Mouse (Mus musculus): Measurements from ENCODE around the gene Tmem128.
A peak's percentile ranks its signal among the peaks of the same experiment; 100 is the strongest.

Gene Tmem128

DNA sequence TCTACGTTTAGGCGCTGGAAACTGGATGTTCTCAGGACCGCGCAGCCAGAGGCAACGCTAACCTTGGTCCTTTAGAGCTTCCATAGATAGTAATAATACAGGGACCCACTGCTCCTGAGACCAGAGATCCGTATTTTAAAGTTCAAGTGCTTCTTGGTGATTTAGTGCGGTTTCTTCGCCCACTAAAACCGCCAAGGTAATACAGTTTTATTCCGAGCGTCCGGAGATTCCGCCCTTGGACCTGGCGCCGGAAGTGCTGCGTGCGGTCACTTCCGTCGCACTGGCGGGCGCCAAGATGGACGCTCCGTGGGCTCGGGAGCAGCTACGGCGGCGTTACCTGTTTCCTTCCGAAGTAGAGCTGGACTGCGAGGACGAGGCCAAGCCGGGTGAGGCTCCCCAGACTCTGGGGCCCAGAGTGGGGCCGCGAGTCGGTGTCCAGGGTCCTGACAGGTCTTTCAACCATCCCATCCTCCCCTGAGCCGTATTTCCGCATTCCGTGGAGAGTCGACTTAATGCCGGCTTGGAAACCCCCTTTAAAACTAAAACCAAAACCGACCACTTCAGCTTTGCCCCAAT, at the start of gene Tmem128:
Gene Tmem128, plus strand, starts transcription at position 79 of the 576 bp plus-strand sequence.
- peak; percentile 68 to 73 for DNase-seq (ENCODE audit: low spot score in 2 of 2)

DNA sequence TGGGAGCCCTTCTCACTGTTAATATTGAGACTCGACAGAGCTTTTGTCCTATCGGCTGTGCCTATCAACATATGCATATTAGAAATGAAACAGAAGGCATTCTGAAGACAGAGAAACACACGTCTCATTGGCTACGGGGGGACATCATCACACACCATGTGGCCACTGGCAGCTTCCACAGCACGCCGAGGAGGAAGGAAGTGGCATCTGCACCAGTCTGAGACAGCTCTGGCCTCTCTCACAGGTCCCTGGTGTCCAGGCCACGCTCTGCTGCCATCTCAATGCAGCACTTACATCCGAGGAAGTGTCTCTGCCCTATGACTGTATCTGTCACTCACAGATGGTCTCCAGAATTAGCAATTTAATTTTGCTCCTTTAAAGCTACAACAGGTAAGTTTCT, 48.3 kb upstream of the Tmem128 start:
- peak in 1 of 2 experiments; percentile 66 for DNase-seq (ENCODE audit: low spot score in 2 of 2)

GRCm38 (mm10) chr5:38213009-38213408, 47.0 kb upstream of the Tmem128 start:
- no peak for DNase-seq (ENCODE audit: low spot score in 2 of 2)

- no peak for DNase-seq (ENCODE audit: low spot score in 2 of 2)
Measured at GRCm38 (mm10) chr5:38219771-38220307, 40.1 kb upstream of the Tmem128 start.

- peak; percentile 95 to 96 for DNase-seq (ENCODE audit: low spot score in 2 of 2)
Measured at GRCm38 (mm10) chr5:38220328-38220912, 39.6 kb upstream of the Tmem128 start, which contains the start of the genes Zbtb49 and Lyar. TSS of gene Zbtb49 (minus strand) at chr5:38220457. TSS of gene Lyar (plus strand) at chr5:38220470.

DNA sequence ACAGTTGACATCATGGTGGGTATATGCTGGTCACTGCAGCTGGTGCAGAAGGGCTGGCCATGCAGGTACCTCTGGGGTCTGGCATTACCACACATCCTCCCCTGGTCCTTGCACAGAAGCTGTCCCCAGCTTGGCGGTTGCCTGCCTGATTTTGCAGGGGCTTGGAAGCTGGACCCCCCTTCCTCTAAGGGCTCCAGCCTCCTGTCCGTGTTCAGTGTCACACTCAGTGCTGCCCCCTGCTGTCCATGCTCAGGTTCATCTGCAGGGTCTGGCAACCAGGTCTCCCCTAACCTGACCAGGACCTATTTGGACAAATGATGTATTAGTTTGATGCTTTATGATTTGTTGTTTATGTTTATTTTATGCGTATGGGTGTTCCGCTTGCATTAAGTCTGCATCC, 24.6 kb upstream of the Tmem128 start:
- DNase-seq (ENCODE audit: low spot score in 2 of 2): peak; percentile 45 to 77

DNA sequence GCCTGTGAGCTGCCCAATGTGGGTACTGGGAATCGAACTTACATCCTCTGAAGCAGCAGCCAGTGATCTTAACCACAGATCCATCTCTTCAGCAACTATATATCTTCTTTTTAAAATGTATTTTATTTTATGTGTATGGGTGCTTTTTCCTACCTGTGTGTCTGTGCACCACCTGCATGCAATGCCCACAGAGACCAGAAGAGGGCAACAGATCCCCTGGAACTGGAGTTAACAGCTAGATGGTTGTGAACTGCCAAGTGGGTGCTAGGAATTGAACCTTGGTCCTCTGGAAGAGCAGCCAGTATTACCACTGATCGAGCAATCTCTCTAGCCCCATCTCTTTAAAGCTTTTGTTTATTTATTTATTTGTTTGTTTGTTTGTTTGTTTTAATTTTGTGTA, 23.4 kb upstream of the Tmem128 start:
- peak in 1 of 2 experiments; percentile 32 for DNase-seq (ENCODE audit: low spot score in 2 of 2)

DNA sequence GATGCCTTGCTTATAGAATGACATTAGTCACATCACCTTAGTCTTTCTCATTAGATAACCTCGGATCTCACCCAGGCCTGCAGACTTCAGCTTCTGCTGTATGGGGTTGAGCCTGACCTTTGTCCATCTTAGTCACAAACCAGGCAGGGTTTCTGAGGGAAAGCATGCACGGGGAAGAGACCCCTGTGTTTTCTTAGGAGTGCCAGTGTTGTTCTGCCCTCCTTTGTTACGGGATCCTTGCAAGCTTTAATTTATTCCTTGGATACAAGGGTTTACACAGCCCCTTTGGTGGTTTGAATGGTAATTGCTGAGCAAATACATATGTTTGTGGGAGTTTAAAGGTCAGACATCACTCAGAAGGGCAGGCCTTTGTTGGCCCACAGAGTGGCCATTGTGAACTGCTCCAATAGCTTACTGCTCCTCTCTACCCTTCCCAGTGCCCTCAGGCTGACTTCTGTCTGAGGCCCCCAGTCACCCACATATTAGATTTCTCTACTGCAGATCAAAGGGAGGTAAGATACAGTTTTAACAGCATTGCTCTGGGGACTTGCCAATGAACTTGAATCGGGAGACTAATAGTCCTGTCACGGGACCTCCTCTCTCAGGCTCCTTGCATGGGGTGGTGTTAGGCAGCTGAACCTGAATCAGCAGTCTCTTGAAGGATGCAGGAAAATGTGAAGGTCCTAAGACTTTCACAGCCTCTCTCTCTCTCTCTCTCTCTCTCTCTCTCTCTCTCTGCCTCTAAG, 19.1 kb upstream of the Tmem128 start:
- no peak for DNase-seq (ENCODE audit: low spot score in 2 of 2)

GRCm38 (mm10) chr5:38241473-38241834, 18.5 kb upstream of the Tmem128 start:
- no peak for DNase-seq (ENCODE audit: low spot score in 2 of 2)

GRCm38 (mm10) chr5:38241966-38242365, 18.0 kb upstream of the Tmem128 start:
- DNase-seq (ENCODE audit: low spot score in 2 of 2): no peak

DNA sequence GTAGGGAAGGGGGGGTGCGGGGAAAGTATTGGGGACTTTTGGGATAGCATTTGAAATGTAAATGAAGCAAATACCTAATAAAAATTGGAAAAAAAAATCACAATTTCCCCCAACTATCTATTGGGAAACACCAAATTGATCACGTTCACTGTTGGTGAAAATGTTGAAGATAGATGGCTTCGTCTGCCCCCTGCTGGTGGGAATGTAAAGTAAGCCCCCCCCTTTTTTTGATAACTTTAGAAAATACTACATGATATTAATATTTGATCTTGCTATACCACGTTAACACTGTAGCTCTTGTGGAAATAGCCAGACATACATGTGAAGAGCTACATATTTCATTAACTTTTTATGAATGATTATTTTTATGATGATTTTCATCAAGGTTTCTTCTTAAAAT, 4.8 kb upstream of the Tmem128 start:
- DNase-seq (ENCODE audit: low spot score in 2 of 2): no peak

DNA sequence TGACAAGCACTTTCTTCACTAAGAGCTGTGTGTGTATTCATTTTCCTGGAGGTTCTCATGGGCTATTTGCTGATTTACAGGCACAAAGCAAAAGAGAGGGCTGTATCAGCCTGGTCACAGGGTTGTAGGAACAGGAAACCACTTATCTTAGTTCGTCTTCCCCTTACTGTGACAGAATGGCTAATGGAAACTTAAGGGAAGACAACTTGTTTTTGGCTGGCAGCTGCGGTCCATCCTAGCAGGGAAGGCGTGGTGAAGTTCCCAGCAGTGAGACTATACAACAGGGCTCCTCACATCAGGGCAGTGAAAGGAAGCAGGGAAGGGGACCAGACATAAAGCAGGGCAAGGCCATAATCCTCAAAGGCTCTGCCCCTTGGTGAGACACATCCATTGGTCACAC, 4.3 kb upstream of the Tmem128 start:
- DNase-seq (ENCODE audit: low spot score in 2 of 2): no peak

GRCm38 (mm10) chr5:38256551-38256950, 3.4 kb upstream of the Tmem128 start:
- DNase-seq (ENCODE audit: low spot score in 2 of 2): no peak

- DNase-seq (ENCODE audit: low spot score in 2 of 2): no peak
Measured at GRCm38 (mm10) chr5:38258034-38258772, 1.8 kb upstream of the Tmem128 start.

DNA sequence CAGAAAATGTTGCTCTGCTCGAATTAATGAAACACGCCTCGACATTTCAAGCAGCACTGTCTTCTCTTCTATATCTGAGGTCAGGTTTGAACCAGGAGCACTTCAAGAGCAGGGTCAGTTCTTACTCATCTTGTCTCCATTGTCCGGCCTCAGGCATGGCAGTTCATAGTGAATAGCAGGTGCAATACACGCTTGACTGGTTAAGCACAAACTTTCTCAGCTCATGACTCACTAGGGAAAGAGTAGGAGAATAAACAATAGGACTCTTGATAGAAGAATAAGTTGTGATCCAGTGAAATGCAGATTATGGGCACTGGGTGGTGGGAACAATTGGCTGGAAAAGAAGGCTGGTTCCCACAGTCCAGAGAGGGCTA, 1.2 kb upstream of the Tmem128 start:
- DNase-seq (ENCODE audit: low spot score in 2 of 2): no peak

- no peak for DNase-seq (ENCODE audit: low spot score in 2 of 2)
Measured at GRCm38 (mm10) chr5:38259455-38260106, 404 bp upstream of the Tmem128 start.

GRCm38 (mm10) chr5:38270942-38271341, 11.0 kb downstream of the Tmem128 start:
- no peak for DNase-seq (ENCODE audit: low spot score in 2 of 2)

- DNase-seq (ENCODE audit: low spot score in 2 of 2): no peak
Measured at GRCm38 (mm10) chr5:38273831-38274230, 13.8 kb downstream of the Tmem128 start.

DNA sequence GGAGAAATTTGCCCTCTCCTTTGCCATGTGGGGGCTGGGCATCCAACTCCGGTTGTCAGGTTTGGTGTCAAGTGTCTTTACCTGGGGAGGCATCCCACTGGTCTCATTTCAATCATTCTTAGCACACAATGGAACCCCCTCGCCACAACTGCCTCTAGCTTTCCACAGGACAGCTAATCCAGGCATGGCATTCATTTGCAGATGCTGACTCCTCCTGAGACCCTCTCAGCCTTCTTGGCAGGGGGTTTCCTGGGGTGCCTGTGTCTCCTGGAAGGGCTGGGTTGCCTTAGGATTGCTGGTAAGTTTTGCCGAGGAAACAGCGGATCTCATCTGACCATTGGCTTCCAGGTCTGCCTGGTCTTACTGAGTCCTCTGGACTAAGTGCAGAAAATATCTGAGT, 15.8 kb downstream of the Tmem128 start, which contains the start of gene Otop1:
Gene Otop1, plus strand, starts transcription at position 202 of the 400 bp plus-strand sequence.
- DNase-seq (ENCODE audit: low spot score in 2 of 2): no peak

DNA sequence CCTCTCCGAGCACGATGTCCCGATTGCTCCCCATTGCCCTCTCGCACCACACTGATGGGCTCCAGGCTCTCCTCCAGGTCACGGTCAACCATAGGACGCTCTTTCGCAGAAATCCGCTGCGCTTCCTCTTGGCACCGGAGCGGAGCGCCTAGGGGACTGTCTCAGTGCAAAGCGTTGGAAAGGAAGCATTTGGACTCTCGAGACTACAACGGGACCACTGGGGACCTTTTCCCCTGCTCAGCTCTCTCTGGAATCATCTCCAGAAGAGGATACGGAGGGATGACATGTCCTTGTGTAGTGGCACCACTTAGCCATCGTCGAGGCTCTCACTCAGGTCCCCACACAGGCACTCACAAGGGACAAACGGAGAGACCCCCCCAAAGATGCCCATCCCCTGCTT, 16.5 kb downstream of the Tmem128 start:
- no peak for DNase-seq (ENCODE audit: low spot score in 2 of 2)

GRCm38 (mm10) chr5:38277098-38277866, 17.3 kb downstream of the Tmem128 start:
- DNase-seq (ENCODE audit: low spot score in 2 of 2): no peak

All from spleen, postnatal 10 days (tissue).